Mouse (Mus musculus): ENCODE results near the gene Iqgap2.

Gene Iqgap2

DNA sequence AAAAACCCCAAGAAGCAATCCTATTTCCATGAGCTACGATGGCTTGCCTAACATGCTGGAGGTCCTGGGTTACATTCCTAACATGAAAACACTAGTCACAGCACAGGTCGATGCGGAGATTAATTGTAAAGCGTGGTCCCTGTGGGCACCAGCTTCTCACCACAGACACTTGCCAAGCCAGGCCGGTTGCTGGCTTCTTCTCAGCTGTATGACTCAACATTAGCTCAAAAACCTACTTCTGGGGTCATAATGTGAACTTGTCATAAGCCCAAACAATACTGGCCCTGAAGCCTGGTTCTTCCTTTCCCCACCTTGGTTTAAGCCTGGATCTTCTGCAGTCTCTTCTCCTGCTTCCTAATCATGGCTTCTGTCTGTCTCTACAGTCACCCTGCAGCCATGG is 306.8 kb downstream of the Iqgap2 start:
- no peak for DNase-seq (ENCODE audit: low read depth, low spot score)

- no peak for DNase-seq (ENCODE audit: low read depth, low spot score)
Measured at GRCm38 (mm10) chr13:95583237-95584189, 308.2 kb downstream of the Iqgap2 start.

DNA sequence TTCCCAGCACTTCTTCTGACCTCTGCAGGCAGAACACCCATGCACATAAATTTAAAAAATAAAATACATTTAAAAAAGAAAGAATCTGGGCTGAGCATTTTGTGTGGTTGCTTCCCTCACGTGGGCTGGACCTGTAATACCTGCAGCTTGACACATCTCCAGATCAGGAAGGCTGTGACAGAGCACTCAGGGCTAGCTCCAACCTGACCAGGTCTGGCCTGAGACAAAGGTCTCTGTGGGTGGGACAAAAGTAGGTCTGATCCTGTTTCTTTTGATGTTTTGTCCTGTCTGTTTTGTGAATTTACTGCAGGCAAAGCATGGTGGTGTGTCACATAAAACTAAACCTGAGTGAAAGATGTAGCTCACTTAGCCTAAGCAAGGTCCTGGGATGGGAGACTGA is 309.9 kb downstream of the Iqgap2 start:
- no peak for DNase-seq (ENCODE audit: low read depth, low spot score)

GRCm38 (mm10) chr13:95578016-95578697 is 313.6 kb downstream of the Iqgap2 start:
- no peak for DNase-seq (ENCODE audit: low read depth, low spot score)
